Mouse (Mus musculus) gastrocnemius, adult 2 months (tissue): ENCODE measurements around the gene Myo1c. TPM values are rescaled to one million over a fixed set of nuclear protein-coding genes. Genes with fewer than 3 reads are reported as not detected.

ENCODE experiments used
- DNase-seq: peaks from one replicate; pipeline ENCODE4 v3.0.0; 2022
- H3K27ac ChIP-seq: fragments of 200-600 bp; 2 replicates; pipeline ENCODE4 v1.8.1; 2022; ENCODE audit warnings: mild to moderate bottlenecking
- H3K4me3 ChIP-seq: fragments of 200-600 bp; 2 replicates; pipeline ENCODE4 v1.8.1; 2022; ENCODE audit warnings: mild to moderate bottlenecking, moderate library complexity
- CTCF ChIP-seq: fragments of 200-600 bp; IDR thresholded peaks from 2 replicates; pipeline ENCODE4 v1.8.1; 2022; ENCODE audit warnings: antibody characterized with exemption, mild to moderate bottlenecking, moderate library complexity
- intact Hi-C: fragments of 180-260 bp; cut with DNase I; formaldehyde crosslinking; loops from one replicate; pipeline ENCODE4 v1.15.1; 2025
- total RNA-seq, 2 experiments: library from RNA; stranded (reverse); gene quantifications; 2 replicates each; pipeline ENCODE4 v1.2.3; 2021

Gene Myo1c
- total RNA-seq, 2 experiments from 2014 or later: 34.1 to 43.9 TPM

DNA sequence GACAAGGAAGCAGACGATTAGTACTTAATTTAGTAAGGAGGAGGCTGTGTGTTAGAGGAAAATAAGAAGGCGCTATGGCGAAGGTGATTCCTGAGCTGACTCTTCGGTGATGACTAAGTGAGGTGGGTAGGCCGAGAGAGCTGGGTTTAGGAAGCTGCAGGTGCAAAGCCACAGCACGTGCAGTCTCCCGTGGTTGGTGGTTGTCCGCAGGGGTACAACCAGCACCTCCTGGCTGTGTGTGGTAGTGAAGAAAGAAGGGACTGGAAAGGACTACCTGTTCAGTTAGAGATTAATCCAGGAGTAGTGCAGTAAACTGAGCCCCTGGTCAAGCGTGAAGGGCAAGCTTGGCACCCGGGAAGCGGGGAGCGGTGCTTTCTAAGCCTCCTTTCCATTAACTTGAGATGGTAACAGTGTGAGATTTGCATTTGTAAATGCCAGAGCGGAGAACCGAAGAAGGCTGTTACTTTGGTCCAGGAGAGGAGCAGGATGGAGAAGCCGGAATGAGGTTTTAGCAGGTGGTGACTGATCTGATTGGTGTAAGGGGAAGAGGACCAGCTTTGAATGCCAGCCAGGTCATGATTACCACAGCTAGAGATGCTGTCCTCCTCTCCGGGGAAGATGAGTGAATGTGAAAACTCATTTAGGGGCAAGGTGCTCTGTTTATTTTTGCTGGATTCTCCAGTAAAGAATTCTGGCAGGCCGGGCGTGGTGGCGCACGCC lies 2.1 kb downstream of the Myo1c start:
- peak overlapping the region; percentile 98 for H3K27ac ChIP-seq
- no peak for TF ChIP-seq CTCF
- no peak for DNase-seq
- intact Hi-C loops: no loop called here
- peak overlapping the region; percentile 94 for H3K4me3 ChIP-seq

DNA sequence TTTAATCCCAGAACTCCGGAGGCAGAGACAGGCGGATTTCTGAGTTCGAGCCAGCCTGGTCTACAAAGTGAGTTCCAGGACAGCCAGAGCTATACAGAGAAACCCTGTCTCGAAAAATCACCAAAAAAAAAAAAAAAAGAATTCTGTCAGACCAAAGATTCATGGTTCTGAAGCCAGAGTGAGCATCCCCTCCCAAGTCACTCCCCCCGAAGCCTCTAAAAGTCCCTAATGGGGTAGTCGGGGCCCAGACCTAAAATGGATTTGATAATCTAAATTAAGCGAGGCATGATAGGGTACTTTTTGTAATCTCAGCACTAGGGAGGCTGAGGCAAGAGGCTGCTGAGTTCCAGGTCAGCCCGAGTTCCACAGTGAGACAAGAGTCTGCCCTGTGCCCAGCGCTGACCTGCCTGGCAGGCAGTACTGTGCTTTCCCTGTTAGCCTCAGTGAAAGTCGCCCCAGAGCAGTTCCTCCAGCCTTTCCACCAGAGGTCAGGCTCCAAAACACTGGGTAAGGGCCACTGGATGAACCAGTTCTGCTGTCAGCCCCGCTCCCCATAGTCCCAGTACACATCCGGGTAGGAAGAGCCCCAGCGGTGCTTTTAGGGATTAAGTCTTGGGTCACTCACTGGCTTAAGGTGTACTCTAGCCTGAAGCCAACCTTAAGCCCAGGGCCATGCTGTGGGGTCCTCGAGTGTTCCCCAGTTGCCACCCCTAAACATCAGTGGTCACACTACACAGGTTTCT lies 2.8 kb downstream of the Myo1c start:
- peak; percentile 9; the same call in 1 of the 2 replicates for TF ChIP-seq CTCF
- H3K27ac ChIP-seq: peak overlapping the region; percentile 98
- intact Hi-C loops: no loop called here
- peak overlapping the region; percentile 94 for H3K4me3 ChIP-seq
- DNase-seq: no peak

DNA sequence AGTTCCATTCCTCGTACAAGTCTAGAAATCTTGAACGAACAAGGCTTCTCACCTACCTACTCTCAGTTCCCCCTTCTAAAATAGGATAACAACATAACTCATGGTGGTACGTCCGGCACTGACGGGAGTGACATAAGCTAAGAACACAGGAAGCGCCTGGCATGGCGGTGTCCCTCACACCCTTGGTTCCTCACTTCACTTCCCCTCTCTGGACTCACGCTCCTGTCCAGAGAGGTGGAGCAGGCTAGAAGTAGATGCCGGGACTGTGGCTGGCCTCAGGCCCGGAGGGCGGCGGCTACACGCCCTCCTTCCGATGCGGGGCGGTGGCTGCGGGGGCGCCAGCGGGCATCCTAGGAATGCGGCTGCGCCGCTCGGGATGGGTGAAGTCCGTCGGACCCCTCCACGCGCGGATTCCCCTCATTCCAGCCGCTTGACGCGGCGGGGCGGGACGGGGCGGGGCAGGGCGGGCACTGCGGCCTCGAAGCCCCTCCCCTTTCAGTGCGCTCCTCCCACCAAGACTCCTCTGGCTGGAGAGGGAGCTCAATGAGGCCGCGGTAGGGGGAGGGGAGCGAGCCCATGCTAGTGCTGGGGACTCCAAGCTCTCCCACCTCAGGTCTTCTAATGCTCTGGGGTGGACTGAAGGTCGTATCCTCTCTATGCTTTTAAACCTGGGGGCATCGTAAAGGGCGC lies 3.6 kb downstream of the Myo1c start:
- intact Hi-C loops: no loop called here
- no peak for TF ChIP-seq CTCF
- Histone ChIP-seq H3K4me3 (peak overlapping the region; percentile 94), H3K27ac (peak overlapping the region; percentile 98)
- DNase-seq: peak; percentile 88

DNA sequence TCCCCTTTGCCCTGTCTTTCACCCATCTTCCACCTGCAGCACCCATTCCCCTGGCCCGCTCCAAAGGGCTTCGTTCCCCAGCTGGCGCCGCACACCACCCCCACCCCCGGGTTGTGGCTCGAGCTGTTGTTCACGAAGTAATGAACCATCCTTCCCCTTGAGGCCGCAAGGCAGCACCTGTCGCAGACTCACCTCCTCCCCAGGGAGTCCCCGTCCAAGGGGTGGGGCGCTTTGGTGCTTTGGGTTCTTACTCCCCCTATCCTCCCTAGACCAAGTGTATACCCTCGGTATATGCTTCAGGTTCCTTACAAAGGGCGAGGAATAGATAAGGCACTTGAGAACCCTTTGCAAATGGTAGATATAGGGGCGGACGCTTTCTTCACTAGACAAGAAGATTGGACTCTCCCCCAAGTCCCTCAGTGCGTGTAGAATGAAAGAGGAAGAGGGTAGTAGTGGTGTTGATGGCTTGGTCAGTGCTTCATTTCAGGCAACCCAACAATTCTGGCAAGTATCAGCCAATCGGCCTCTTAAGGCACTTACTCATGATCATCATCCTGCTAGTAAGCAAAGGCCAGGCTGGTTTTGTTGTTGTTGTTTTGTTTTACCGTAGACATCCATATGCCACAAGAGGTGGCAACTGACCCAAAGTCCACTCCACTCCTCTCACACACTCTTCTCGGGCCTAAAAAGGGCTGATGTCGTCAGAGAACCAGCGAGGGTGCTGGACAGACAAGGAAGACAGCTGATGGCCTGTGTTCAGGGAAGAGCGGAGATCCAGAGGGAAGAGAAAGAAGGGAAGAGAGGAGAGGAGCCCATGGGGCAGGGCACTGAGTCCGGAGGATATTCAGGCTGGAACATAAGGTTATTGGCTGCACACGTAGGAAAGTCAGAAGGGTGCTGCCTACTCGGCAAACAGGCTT lies 4.4 kb downstream of the Myo1c start:
- no peak for TF ChIP-seq CTCF
- peak overlapping the region; percentile 98 for H3K27ac ChIP-seq
- peak overlapping the region; percentile 94 for H3K4me3 ChIP-seq
- intact Hi-C loops: no loop called here
- no peak for DNase-seq

DNA sequence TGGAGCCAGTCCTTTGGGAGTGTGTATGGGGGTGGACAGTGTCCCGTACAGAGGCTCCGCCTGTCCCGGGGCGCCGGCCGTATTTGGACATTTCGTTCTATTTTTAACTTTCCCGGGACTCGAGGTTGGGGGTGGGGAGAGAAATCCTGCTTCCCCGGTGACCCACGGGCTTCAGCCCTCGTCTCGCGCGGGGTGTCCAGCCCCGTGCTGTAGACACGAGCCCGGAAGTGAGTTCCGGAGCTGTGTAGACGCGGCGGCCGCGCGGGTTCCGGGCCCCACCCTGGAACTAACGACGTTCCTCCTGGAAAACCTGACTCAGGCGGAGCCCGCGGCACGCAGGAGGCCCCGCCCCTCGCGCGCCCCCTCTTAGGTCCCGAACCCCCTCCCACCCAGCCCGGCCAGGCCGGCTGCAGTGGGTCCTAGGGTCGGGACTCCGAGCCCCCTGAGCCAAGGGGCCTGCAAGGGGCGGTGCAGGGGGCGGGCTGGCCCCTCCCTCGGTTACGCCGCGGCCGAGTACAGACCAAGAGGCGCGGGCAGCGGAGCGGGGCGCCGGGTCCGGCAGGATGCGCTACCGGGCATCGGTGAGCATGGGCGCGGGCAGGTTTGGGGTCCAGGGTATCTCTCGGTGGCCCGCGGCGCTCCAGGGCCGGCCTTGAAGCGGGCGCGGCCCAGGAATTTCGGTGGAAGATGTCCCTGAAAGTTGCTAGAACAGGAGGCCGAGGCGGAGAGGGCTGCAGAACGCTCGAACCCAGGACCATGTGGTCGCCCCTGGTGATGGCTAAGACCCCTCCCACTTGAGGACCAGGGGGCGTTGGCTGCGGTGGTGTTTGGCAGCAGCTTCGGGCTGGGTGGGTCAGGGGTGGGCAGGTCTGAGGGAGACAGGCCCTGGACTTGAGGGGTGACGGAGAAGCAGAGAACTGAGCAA lies 5.6 kb downstream of the Myo1c start:
- 0 out of 2 replicates have a peak, but pooled peaks have one; percentile 1 for TF ChIP-seq CTCF
- intact Hi-C loops: loop anchor here (2.0 kb wide), 1 partner anchor 23 kb away; the partner anchor contains the start of gene Crk
- H3K4me3 ChIP-seq: peak overlapping the region; percentile 94
- peak; percentile 87 for DNase-seq
- H3K27ac ChIP-seq: peak overlapping the region; percentile 98

DNA sequence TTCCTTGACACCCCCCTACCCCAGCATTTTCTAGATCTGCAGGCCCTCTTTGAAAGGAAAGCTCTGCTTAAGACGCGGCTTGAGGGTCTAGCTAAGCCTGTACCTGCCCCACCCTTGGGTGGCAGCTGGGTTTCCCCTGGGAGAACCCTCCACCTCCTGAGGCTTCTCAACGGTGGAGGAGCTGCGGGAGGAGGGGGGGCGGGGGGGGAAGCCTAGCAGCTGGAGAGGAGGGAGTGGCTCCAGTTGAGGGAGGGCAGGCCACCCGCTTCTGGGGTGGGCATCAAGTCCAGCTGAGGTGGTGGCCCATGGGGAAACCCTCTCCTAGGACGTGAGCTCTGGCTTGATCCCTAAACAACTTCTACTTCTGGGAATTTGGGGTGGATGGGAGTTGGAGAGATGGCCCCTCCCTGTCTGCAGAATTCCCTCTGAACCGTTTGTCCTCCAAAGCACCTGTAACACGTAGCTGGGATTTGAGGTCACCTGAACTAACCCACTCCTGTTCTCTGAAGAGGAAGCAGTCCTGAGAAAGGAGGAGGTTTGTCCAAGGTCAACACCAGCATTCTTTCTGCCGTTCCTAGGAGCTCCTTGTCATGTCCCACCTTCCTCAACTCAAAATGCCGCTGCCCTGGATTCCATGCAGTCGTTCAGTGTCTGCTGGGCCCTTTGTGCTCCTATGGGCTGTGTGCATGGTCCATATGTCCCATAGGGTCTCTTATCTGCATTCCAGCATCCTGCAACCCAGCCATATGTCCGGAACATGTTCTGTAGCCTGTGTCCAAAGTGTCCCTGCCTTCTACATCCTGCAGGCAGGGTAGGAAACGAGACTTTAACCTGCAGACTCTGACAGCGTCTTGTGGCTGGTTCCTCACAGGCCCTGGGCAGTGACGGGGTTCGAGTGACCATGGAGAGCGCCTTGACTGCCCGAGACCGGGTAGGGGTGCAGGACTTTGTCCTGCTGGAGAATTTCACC lies 6.6 kb downstream of the Myo1c start:
- intact Hi-C loops: loop anchor here (2.0 kb wide), 1 partner anchor 22 kb away; the partner anchor contains the start of gene Crk
- TF ChIP-seq CTCF: no peak
- Histone ChIP-seq H3K27ac (peak overlapping the region; percentile 98), H3K4me3 (peak overlapping the region; percentile 94)
- no peak for DNase-seq

DNA sequence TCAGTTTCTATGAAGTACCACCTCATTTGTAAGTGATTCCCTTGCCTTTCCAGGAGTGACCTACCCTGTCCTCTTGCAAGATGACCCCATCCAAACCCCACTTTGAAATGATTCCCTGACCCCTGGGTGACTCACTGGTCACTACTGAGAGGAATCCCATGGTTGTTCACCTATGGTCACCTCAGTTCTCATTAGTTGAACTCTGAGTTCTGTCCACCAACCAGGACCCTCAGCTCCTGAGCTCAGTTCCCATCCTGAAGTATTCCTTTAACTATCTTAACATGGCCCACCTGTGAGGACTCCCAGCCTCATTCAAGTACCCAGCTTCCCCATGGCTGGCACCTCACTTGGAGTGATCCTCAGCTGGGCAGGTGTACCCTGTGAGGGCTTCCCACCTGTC lies 7.5 kb downstream of the Myo1c start:
- no peak overlapping the region for H3K27ac ChIP-seq
- DNase-seq: no peak
- intact Hi-C loops: loop anchor here (2.0 kb wide), 1 partner anchor 21 kb away; the partner anchor contains the start of gene Crk

DNA sequence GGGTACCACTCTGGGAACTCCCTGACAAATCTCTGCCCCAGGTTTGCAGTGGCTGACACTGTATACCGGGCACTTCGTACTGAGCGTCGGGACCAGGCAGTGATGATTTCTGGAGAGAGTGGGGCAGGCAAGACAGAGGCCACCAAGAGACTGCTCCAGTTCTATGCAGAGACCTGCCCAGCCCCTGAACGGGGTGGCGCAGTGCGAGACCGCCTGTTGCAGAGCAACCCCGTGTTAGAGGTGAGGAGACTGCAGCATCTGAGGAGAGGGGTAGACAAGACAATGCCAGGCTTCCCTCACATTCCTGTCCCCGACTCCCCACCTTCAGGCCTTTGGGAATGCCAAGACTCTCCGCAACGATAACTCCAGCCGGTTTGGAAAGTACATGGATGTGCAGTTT lies 8.0 kb downstream of the Myo1c start:
- intact Hi-C loops: no loop called here
- no peak for DNase-seq
- no peak for TF ChIP-seq CTCF
- Histone ChIP-seq H3K4me3 (no peak overlapping the region), H3K27ac (no peak overlapping the region)

More for the DNA sequence above, 7.5 kb downstream of the Myo1c start:
- no peak overlapping the region for H3K4me3 ChIP-seq
- TF ChIP-seq CTCF: no peak

DNA sequence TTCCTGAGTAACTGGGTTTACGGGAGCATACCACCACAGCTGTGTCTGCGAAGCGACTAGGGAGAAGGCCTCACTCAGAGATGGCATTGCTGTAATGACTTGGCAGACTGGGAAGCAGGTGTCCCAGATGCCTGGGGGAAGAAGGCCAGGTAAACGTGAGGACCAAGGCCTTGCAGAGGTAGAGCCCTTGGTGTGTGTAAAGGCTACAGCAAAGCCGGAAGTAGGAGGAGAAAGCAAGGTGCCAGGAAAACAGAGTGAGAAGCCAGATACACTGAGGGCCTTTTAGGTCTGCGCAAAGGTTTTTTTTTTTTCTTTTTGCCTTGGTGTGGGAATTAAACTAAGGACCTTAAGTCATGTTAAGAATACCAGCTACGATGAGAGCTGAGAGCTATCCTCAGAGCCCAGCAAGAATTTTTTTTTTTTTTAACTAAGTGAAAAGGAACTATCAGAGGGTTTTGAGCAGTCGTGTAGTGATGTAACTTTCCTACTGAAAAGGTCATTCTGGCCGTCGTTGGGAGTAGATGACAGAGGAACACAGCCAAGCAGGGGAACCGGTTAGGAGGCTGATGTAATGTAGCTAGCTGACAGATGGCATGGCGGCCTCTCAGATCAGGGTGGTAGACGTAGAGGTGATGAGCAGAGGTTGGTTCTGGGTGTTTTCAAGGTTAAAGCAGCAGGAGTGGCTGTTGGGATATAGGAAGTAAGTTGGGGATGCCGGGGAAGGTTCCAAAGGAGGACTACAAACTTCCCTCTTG lies 8.9 kb downstream of the Myo1c start:
- intact Hi-C loops: no loop called here
- H3K4me3 ChIP-seq: no peak overlapping the region
- peak overlapping the region; percentile 13; the same call in 1 of the 2 replicates for H3K27ac ChIP-seq
- no peak for DNase-seq
- no peak for TF ChIP-seq CTCF
